Mouse (Mus musculus) neural tube, embryonic 12.5 days (tissue): Measurements from ENCODE around the gene Tha1. TPM values are rescaled to one million over a fixed set of nuclear protein-coding genes. Genes with fewer than 3 reads are reported as not detected.

ENCODE experiments used
- polyA plus RNA-seq: library from polyadenylated mRNA; unstranded; fragments of >200 nt; fragmentation: Nextera tagmentation; extraction: Ambion mirVana; gene quantifications from 2 replicates; pipeline ENCODE4 v1.2.1, GENCODE M21; 2016

Gene Tha1
- polyA plus RNA-seq, 1 experiment from 2014 or later = 3.2 TPM

Other genes with a start within 250 kb of the Tha1 start
- gene Tnrc6c, start 219.2 kb downstream of the Tha1 start, polyA plus RNA-seq = 25.0 and 26.6 TPM in 2 replicates
- 1.0 and 1.4 TPM in 2 replicates for gene Tmc8, start 91.4 kb downstream of the Tha1 start, polyA plus RNA-seq
- 11.2 and 11.5 TPM in 2 replicates for gene Tmc6, start 91.3 kb downstream of the Tha1 start, polyA plus RNA-seq
- gene 6030468B19Rik, start 75.8 kb downstream of the Tha1 start, polyA plus RNA-seq = 0.42 TPM in 1 of 2 replicates, not detected in the other
- gene Gm20708, start 63.8 kb downstream of the Tha1 start, polyA plus RNA-seq = 0.70 TPM in 1 of 2 replicates, not detected in the other
- 19.0 and 19.4 TPM in 2 replicates for gene Syngr2, start 63.8 kb downstream of the Tha1 start, polyA plus RNA-seq
- gene Afmid, start 47.6 kb downstream of the Tha1 start, polyA plus RNA-seq = 3.4 and 4.0 TPM in 2 replicates
- gene Tk1, start 47.4 kb downstream of the Tha1 start, polyA plus RNA-seq = 53.8 and 54.4 TPM in 2 replicates
- 168 and 183 TPM in 2 replicates for gene Birc5, start 24.2 kb downstream of the Tha1 start, polyA plus RNA-seq
- gene Tmem235, start 12.7 kb downstream of the Tha1 start, polyA plus RNA-seq = not detected in 2 replicates
- gene Socs3, start 96.6 kb upstream of the Tha1 start, polyA plus RNA-seq = 9.2 and 10.1 TPM in 2 replicates
- gene Pgs1, start 112.8 kb upstream of the Tha1 start, polyA plus RNA-seq = 50.2 and 50.3 TPM in 2 replicates